Mouse (Mus musculus): ENCODE results near the gene Rnf17. TPM values are rescaled to one million over a fixed set of nuclear protein-coding genes. Genes with fewer than 3 reads are reported as not detected.

Rnf17 gene
- 0.49 and 1.2 TPM in 2 replicates for total RNA-seq (2017)

DNA sequence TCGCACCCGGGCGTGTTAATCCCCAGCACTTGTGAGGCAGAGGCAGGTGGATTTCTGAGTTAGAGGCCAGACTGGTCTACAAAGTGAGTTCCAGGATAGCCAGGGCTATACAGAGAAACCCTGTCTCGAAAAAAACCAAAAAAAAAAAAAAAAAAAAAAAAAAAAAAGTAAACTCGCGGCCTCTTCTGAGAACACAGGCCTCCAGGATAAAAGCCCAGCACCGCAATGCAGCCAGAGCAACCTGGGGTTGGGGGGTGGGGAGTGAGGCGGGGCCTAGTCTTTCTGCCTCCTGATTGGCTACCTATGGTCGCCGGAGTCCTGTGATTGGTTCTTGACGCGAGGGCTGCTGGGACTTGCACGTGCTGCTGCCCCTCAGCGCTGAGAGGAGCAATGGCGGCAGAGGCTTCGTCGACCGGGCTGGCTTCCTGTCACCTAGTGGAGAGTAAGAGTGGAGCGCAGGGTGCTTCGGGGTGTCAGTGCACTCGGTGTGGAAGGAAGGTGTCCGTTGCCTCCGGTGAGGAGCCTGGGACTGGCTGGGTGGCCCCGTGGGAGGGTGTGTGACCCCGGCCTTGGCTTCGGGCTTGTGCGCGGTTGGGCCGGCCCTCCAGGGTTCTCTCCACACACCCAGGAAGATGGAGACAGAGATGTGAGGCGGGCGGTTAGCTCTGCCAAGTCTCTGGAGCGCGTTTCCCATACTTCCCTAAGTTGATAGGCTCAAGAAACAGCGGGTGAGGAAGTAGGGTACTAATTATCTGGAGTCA lies at the start of gene Rnf17:
Rnf17 (plus strand) TSS at position 271 of the 761 bp plus-strand sequence.
- no peak for ATAC-seq (ENCODE audit: extremely low read depth, insufficient number of reproducible peaks, low FRiP score, poor library complexity, severe bottlenecking)

DNA sequence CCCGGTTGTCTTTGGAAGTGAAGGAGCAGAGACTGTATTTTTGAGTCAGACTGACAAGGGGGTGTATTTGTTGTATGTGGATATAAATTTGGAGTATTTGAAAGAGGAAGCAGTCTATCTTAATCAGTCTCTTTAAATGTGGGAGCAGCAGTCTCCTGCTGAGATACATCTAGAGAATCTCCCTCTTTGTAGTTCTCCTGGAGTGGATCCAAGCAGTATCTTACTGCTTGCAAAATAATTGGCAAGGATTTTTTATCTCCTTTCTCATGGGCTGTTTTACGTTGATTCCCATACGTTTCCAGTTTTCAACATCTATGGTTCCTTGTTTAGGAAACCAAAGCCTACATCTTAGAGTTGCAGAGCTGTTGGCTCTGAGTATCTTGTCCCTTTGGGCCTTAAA lies 47.6 kb upstream of the Rnf17 start:
- ATAC-seq (ENCODE audit: extremely low read depth, insufficient number of reproducible peaks, low FRiP score, poor library complexity, severe bottlenecking), result no peak

DNA sequence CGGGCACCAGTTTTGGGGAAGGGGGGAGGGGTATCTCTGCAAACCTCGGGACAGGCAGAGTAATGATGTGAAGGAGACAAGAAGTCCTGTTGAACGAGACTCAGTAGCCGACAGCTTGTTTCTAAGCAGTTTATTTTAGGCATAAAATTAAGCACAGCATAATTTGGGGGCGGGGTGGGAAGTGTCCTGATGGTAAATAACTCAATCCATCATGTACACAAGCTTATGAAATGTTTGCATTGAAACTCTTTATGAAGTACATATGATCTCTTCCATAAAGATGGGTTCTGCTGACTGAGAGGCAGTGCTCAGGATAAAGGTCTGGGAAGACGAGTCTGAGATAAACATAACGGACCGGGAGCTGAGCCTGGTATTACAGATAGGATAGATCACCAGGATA lies 47.0 kb upstream of the Rnf17 start:
- ATAC-seq (ENCODE audit: extremely low read depth, insufficient number of reproducible peaks, low FRiP score, poor library complexity, severe bottlenecking), result no peak

DNA sequence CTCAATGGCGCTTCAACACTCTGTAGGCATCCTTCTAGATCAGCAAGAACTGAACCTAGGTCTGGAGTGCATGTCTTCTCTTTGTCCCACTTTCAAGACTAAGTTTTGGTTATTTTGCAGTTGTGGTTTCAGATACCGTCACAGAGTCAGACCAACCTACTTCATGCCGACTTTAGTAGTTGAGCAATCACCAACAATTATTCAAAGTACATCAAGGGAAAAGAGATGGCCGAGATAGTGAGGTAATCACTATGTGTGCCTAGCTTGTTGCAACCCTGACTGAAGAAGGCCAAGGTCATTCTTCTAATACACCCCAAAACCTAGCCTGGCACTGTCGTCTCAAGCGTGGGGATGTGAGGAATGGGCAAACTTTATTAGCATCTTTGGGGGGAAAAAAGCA lies 46.2 kb upstream of the Rnf17 start:
- no peak for ATAC-seq (ENCODE audit: extremely low read depth, insufficient number of reproducible peaks, low FRiP score, poor library complexity, severe bottlenecking)

DNA sequence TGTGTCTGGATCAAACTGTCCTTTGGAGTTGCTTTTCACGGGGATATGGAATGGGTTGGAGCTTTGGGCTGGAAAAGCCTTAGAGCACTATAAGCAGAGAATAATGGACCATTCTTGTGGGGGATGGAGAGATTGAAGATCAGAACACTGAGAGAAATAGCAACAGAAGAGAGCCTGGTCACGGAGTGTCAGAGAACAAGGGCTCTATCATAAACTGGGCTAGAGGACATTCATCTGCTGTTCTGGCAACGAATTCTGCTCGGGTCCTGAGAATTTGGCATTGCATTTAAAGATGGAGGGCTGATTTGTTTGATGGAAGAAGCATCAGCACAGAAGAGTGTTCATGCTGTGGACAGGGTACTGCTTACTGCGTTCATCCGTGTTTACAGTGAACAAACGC lies 44.0 kb upstream of the Rnf17 start:
- ATAC-seq (ENCODE audit: extremely low read depth, insufficient number of reproducible peaks, low FRiP score, poor library complexity, severe bottlenecking), result no peak

DNA sequence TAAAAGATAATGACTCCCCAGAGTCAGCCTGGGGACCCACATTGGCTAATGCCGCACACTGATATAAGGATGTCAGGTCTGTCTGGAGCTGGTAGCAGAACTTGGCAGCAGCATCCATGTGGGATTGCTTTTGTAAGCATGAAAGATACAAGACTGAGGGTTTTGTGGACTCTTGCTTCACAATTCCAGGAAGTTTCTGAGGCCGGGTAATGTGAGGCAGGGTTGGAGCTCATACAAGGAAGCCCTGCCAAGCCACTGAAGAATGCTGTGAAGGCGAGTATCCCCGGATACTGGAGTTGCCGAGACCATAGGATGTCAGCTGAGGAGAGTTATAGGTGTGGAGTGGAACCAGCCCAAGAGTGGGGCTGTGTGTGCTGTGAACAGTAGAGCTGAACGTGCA lies 43.2 kb upstream of the Rnf17 start:
- ATAC-seq (ENCODE audit: extremely low read depth, insufficient number of reproducible peaks, low FRiP score, poor library complexity, severe bottlenecking), result no peak

DNA sequence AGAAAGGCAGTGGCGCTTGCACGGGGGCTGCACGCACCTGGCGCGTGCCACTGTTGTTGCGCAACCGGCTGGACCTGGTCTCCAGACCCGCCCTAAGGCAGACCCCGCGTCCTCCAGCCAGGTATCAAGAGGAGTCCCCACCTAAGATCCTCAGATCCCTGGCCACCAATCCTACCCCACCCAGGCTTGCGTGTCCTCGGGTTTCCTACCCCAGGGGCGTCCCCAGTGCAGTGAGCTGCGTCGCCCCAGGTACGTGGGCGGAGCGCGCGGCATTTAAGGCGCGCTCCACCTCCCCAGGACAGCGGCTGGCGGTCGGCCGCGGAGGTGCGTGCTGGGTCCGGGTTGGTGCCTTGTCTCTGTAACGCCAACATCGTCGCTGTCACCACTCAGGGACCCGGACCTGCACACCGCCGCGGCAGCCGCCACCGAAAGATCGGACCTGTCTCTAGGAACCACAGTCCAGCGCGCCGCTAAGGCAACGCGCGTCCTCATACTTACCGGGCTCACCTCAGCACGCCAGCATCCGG lies 37.6 kb upstream of the Rnf17 start, which contains the start of gene Atp12a:
Atp12a (plus strand) TSS at position 358 of the 527 bp plus-strand sequence.
- no peak for ATAC-seq (ENCODE audit: extremely low read depth, insufficient number of reproducible peaks, low FRiP score, poor library complexity, severe bottlenecking)

DNA sequence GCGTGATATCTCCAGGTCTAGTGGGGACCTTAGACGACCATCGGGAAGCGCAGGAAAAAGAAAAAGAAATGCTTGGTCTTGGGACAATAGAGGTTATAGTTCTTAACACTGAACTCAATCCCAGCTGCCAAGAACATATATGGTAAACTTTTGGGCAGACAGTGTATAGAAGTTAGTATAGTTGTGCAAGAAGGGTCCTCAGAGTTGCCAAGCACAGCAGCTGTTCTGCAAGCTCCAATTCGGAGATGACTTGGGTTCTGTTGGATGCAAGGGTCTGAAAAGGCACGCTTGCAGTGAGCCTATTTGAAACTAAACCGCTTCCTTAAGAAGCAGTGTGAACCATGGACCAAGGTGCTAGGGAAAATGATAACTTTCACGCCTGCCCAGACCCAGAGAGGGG lies 37.1 kb upstream of the Rnf17 start:
- no peak for ATAC-seq (ENCODE audit: extremely low read depth, insufficient number of reproducible peaks, low FRiP score, poor library complexity, severe bottlenecking)

DNA sequence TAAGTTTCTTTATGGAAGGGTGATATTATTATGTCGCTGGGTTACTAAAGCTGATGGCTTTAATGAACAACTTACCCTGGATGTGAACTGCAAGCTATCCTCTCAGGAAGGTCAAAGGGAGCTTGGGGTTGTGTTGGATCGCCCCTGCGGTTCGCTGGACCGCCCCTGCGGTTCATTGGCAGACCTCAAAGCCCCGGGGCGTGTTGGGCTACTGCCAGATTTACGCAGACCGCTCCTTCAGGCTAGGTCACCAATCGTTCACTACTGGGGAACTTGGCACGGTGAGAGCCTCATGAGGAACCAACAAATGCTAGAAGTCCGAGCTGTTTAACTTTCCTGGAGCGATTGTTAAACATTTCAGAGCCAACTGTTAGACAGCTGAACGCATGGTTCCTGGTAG lies 35.7 kb upstream of the Rnf17 start:
- ATAC-seq (ENCODE audit: extremely low read depth, insufficient number of reproducible peaks, low FRiP score, poor library complexity, severe bottlenecking), result no peak

DNA sequence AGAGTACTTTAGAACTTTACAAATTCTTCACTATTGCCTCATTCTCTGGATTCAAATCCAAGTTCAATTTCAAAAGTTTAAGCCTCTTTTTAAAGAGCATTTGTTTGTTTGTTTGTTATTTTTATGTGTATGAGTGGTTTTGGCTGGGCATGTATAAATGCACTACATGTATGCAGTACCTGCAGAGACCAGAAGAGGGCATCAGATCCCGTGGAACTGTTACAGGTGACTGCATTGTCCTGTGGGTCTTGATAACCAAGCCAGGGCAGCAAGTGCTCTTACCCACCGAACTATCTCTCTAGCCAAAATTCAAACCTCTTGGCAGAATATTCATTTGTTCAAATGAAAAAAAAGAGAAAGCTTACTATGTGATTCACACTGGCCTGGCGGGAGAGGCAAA lies 33.5 kb upstream of the Rnf17 start:
- ATAC-seq (ENCODE audit: extremely low read depth, insufficient number of reproducible peaks, low FRiP score, poor library complexity, severe bottlenecking), result no peak

DNA sequence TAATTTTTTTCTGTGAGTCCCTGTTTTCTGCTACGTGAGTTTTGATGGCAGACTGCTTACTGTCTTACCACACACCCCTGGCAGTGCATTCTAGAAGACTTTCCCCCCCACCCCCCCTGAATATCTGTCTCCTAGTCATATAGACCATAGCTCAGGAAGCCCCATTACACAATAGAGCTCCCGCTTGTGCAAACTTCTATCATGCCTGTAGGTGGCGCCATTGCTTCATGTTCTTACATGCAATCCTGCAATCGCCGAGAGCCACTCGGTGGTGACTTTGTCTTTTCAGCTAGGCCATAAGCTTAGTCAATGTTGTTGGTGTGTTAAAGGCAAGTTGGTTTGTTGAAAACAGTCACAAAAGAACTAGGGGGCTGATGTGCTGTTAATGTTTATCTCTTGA lies 26.6 kb upstream of the Rnf17 start:
- 0 out of 2 replicates have a peak, but pooled peaks have one; percentile 26 for ATAC-seq (ENCODE audit: extremely low read depth, insufficient number of reproducible peaks, low FRiP score, poor library complexity, severe bottlenecking)

DNA sequence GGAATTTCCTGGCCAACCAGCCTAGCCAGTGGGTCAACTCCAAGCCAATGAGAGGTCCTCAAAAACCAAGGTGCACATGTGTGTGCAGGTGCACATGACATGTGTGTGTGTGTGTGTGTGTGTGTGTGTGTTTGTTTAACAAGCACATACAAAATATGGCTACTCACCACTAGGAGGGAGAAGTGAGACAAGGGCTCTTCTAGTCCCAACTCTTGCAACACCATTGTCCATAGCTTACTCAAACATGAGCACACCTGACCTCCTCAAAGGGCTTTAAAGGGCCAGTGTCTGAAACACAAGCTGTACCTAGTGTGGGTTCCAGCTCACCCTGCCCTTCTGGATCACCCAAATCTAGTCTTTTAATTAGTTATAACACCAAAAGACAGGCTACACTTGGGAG lies 24.6 kb upstream of the Rnf17 start:
- ATAC-seq (ENCODE audit: extremely low read depth, insufficient number of reproducible peaks, low FRiP score, poor library complexity, severe bottlenecking), result no peak

DNA sequence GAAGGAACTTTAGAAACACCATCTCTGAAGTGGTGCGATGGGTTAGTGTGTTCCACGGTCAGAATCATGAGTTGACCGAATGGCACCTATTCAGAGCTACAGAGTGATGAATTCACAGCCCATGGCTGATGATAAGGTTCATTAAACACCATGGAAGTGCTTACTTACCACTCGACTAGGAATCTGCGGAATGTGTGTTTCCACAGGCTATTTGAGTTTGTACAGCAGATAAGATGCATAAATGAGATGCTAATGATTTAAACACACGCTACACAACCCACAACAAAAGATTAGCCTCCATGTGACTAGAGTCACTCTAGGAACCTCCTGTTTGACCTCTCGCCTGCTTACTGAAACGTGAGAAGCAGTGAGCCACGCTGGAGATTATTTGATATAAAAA lies 23.0 kb upstream of the Rnf17 start:
- no peak for ATAC-seq (ENCODE audit: extremely low read depth, insufficient number of reproducible peaks, low FRiP score, poor library complexity, severe bottlenecking)

DNA sequence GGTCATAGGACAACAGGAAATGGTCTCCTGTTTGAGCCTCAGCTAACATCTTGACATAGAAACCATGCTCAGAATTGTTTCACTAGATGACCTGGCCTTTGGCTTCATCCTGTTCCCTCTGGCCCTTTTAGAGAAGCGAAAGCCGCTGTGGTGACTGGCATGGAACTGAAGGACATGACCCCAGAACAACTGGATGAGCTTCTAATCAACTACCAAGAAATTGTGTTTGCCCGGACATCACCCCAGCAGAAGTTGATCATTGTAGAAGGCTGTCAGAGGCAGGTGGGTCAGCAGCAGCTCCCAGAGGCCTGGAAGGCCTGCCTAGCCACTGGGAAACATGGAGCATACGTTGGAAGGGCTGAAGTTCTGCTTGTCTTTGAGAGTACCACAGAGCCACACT lies 20.0 kb upstream of the Rnf17 start:
- no peak for ATAC-seq (ENCODE audit: extremely low read depth, insufficient number of reproducible peaks, low FRiP score, poor library complexity, severe bottlenecking)

DNA sequence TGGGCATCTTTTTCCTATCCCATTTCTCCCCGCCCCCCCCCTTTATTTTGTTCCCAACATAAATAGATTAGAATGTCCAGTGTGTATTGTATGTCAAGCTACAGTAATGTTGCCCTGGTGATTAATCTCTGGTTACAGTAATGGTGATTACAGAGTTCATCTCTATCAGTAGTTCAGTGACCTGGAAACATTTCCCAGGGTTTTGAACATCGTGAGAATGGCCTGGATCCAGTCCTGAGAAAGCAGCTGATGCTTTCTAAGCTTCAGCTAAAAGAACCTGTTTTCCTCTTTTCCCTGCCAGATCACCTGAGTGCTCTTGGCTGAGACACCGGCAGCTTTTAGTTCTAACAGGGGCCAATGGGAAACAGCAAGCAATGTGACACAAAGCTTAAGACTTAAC lies 12.1 kb upstream of the Rnf17 start:
- ATAC-seq (ENCODE audit: extremely low read depth, insufficient number of reproducible peaks, low FRiP score, poor library complexity, severe bottlenecking), result no peak

DNA sequence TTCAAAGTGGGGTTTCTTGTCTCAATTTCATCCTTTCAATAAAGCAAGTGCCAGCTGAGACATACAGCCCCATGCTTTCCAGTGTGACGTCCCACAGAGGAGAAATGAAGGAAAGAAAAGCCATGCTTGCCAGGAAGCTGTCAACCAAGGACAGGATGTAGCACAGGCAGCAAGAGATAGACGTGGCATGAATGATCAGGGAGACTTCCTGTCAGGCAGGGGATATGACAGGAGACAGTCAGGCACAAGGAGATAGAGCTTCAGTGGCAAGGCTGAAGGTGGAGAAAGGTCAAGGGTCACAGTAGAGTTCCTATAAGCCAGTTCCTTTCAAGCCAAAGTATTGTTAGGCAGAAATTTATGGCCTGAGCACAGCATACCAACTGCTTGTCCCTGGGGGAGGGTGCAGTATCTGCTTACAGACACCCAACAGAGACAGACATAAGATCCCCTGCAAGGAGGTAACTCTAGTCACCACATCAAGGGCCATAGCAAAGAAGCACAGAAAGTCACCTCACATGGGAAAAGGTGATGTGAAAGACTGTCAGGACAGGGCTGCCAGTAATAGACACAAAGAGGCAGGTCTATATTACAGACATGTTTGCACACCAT lies 8.6 kb upstream of the Rnf17 start:
- ATAC-seq (ENCODE audit: extremely low read depth, insufficient number of reproducible peaks, low FRiP score, poor library complexity, severe bottlenecking), result no peak

DNA sequence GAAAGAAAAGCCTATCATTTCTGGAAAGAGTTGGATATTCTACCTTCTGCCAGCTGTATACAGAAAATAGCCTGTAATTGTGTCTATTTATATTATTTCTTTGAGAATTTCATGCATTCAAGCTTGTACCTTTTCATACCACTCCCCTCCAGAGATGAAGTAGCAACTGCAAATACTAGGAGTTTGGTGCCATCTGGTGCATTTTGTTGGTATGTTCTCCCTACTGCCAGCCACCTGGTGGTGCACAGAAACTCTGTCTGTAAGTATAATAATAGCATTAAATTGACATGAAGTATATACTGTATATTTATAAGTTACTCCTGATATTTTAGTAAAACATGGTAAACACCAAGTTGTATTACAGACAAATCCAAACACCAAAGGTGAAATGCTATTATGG lies 4.4 kb upstream of the Rnf17 start:
- ATAC-seq (ENCODE audit: extremely low read depth, insufficient number of reproducible peaks, low FRiP score, poor library complexity, severe bottlenecking), result no peak

DNA sequence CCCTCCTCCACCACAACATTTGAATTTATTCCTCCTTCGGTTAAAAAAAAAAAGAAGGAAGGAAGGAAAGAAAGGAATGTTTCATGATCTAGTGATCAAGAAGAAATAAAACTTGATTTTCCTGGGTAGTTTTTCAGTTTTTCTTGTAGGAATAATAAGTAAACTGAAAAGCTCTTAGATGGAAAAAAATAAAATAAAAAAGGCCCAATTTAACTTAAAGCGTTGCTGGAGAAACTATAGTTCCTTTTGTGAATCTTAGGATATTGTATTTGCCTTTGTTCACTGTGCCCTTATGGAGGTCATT lies 643 bp downstream of the Rnf17 start:
- ATAC-seq (ENCODE audit: extremely low read depth, insufficient number of reproducible peaks, low FRiP score, poor library complexity, severe bottlenecking), result no peak

DNA sequence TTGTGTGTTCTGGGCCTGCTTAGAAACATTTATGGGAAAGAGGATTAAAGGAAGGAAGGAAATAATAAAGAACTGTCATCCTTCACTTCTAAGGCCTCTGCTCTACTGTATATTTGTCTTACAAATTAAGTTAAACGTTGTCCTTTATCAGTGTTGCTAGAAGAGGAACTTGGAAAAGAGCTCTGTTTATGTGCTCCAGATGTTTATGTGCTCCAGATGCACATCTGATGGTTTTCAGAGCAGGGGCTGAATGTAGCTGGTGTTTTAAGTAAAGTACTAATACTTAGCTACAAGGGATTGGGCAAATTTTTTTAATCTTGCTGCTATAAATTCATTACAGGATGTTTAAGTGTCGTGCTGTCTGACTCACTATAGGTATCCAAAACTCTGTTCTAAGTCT lies 59.7 kb downstream of the Rnf17 start:
- ATAC-seq (ENCODE audit: extremely low read depth, insufficient number of reproducible peaks, low FRiP score, poor library complexity, severe bottlenecking), result no peak

DNA sequence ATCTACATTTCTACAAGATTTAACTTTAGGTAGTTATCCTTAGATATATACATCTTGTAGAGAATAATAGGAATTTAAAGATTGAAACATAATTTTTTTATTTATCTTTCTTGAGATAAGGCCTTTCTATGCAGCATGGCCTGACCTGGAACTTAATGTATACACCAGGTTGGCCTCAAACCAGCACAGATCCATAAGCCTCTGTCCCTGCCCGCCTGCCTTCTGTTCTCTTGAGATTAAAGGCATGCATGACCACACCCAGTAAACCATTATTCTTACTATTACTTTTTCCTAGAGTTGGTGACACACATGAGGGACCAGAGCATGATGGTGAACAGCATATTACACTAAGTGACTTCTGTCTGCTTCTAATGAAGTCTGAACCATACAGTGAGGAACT lies 60.3 kb downstream of the Rnf17 start:
- ATAC-seq (ENCODE audit: extremely low read depth, insufficient number of reproducible peaks, low FRiP score, poor library complexity, severe bottlenecking), result no peak

DNA sequence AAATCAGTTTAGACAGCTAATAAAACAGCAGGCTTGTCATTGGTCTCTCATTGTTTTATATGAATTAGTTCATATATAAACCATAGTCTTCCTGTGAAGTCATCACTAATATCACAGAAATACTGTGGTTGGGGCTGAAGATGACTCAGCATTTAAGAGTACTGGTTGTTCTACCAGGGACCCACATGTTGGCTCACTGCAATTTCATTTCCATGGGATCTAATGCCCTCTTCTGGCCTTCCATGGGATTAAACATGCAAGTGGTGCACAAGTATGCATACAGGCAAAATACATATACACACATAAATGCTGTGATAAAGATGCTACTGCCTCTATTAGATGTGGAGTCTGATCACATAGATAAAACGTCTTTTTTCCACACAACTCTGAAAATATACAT lies 65.8 kb downstream of the Rnf17 start:
- ATAC-seq (ENCODE audit: extremely low read depth, insufficient number of reproducible peaks, low FRiP score, poor library complexity, severe bottlenecking), result no peak
